Mouse (Mus musculus) intestine, embryonic 16.5 days (tissue): ENCODE results near the gene Sgms1. TPM values are rescaled to one million over a fixed set of nuclear protein-coding genes. Genes with fewer than 3 reads are reported as not detected.
"Not testable (repeated sequence)": the region's sequence is repeated elsewhere in the genome, so short reads cannot be mapped to it uniquely, and the experiment has no call there.

ENCODE experiments used
- ATAC-seq: fragments of 200-750 bp; cut with Nextera tagmentation; 2 replicates; pipeline ENCODE4 v1.8.0; 2017; ENCODE audit warnings: moderate TSS enrichment, moderate library complexity
- H3K27ac ChIP-seq: fragments of 300-500 bp; sonication (generic); 2 replicates; pipeline ENCODE4 v1.5.1; 2014; ENCODE audit warnings: mild to moderate bottlenecking, low read length
- H3K27me3 ChIP-seq: fragments of 300-500 bp; sonication (generic); replicated peaks from 2 replicates; pipeline ENCODE4 v1.6.1; 2014; ENCODE audit warnings: low read length, control low read depth, mixed read lengths; ENCODE audit not compliant: control insufficient read depth, insufficient read depth
- H3K36me3 ChIP-seq: fragments of 300-500 bp; sonication (generic); 2 replicates; pipeline ENCODE4 v1.6.1; 2014; ENCODE audit warnings: low read length, control low read depth; ENCODE audit not compliant: control insufficient read depth, insufficient read depth
- H3K4me1 ChIP-seq: fragments of 300-500 bp; sonication (generic); 2 replicates; pipeline ENCODE4 v1.6.1; 2014; ENCODE audit warnings: low read length, control low read depth, mixed read lengths; ENCODE audit not compliant: control insufficient read depth, insufficient read depth
- H3K4me2 ChIP-seq: fragments of 300-500 bp; sonication (generic); 2 replicates; pipeline ENCODE4 v1.6.1; 2014; ENCODE audit warnings: low read depth, low read length, control low read depth
- H3K4me3 ChIP-seq: fragments of 300-500 bp; sonication (generic); 2 replicates; pipeline ENCODE4 v1.5.1; 2014; ENCODE audit warnings: mild to moderate bottlenecking, low read length
- H3K9ac ChIP-seq: fragments of 300-500 bp; sonication (generic); 2 replicates; pipeline ENCODE4 v1.6.1; 2014; ENCODE audit warnings: low read depth, low read length
- H3K9me3 ChIP-seq: fragments of 300-500 bp; sonication (generic); 2 replicates; pipeline ENCODE4 v1.6.1; 2016; ENCODE audit warnings: low read length, control low read depth; ENCODE audit not compliant: control insufficient read depth
- WGBS: fragments of 180-500 bp; shearing (Covaris S2); extraction: QIAGEN DNeasy Blood & Tissue Kit; methylation state at CpG from one replicate; pipeline ENCODE4 v1.1.7; 2014; 5-methylcytosine and 5-hydroxymethylcytosine counted together
- polyA plus RNA-seq: library from polyadenylated mRNA; unstranded; fragments of >200 nt; fragmentation: Nextera tagmentation; extraction: Ambion mirVana; gene quantifications from 2 replicates; pipeline ENCODE4 v1.2.1, GENCODE M21; 2015

Gene Sgms1
- polyA plus RNA-seq, 1 experiment from 2014 or later, result 33.1 TPM

GRCm38 (mm10) chr19:32360989-32361698 lies 28.4 kb downstream of the Sgms1 start:
- Histone ChIP-seq H3K36me3 (no peaks in the 10 kb centered on the region), H3K4me1 (peaks cover 25% of the 10 kb centered on the region), H3K4me3 (no peak overlapping the region), H3K27ac (peak overlapping the region; percentile 89), H3K9me3 (no peaks in the 10 kb centered on the region; the same call in 1 of the 2 replicates), H3K9ac (no peak overlapping the region), H3K27me3 (no peaks in the 10 kb centered on the region), H3K4me2 (no peak overlapping the region)
- 61% methylated on average over 1 of the region's 1 CpGs for WGBS
- peak; percentile 74 for ATAC-seq

GRCm38 (mm10) chr19:32360546-32360945 lies 29.0 kb downstream of the Sgms1 start:
- Histone ChIP-seq H3K4me3 (no peak overlapping the region), H3K9ac (no peak overlapping the region), H3K4me1 (peaks cover 25% of the 10 kb centered on the region), H3K27me3 (no peaks in the 10 kb centered on the region), H3K9me3 (no peaks in the 10 kb centered on the region; the same call in 1 of the 2 replicates), H3K27ac (peak overlapping the region; percentile 89), H3K4me2 (no peak overlapping the region), H3K36me3 (no peaks in the 10 kb centered on the region)
- 67% methylated on average over 3 of the region's 3 CpGs for WGBS
- peak; percentile 52 for ATAC-seq

- peak; percentile 93 for ATAC-seq
- Histone ChIP-seq H3K27ac (peak overlapping the region; percentile 27), H3K4me2 (peak overlapping the region; percentile 23; the same call in 1 of the 2 replicates)
Observed at GRCm38 (mm10) chr19:32358699-32359517, 30.6 kb downstream of the Sgms1 start.

GRCm38 (mm10) chr19:32358011-32358410 lies 31.5 kb downstream of the Sgms1 start:
- not testable (repeated sequence) for H3K9ac ChIP-seq, H3K36me3 ChIP-seq, H3K9me3 ChIP-seq, ATAC-seq, H3K27me3 ChIP-seq, H3K4me2 ChIP-seq, H3K4me3 ChIP-seq, H3K27ac ChIP-seq
- 96% methylated on average over 7 of the region's 7 CpGs for WGBS
- peaks cover 22% of the 10 kb centered on the region for H3K4me1 ChIP-seq

More at GRCm38 (mm10) chr19:32358699-32359517, 30.6 kb downstream of the Sgms1 start:
- 39% methylated on average over 12 of the region's 12 CpGs for WGBS
- Histone ChIP-seq H3K36me3 (no peaks in the 10 kb centered on the region), H3K4me1 (peaks cover 25% of the 10 kb centered on the region), H3K9ac (no peak overlapping the region), H3K4me3 (peak overlapping the region; percentile 25; the same call in 1 of the 2 replicates), H3K9me3 (no peaks in the 10 kb centered on the region; the same call in 1 of the 2 replicates), H3K27me3 (no peaks in the 10 kb centered on the region)

GRCm38 (mm10) chr19:32356166-32356565 lies 33.3 kb downstream of the Sgms1 start:
- WGBS, result 65% methylated on average over 4 of the region's 4 CpGs
- no peak for ATAC-seq
- H3K27ac ChIP-seq, result no peak overlapping the region

GRCm38 (mm10) chr19:32353447-32353846 lies 36.1 kb downstream of the Sgms1 start:
- WGBS, result 92% methylated on average over 9 of the region's 9 CpGs

More at GRCm38 (mm10) chr19:32356166-32356565, 33.3 kb downstream of the Sgms1 start:
- no peak overlapping the region for H3K4me3 ChIP-seq
- H3K9ac ChIP-seq, result no peak overlapping the region
- no peaks in the 10 kb centered on the region for H3K27me3 ChIP-seq
- 0 out of 2 replicates have a peak, but pooled peaks cover 13% of the 10 kb centered on the region for H3K4me1 ChIP-seq
- H3K4me2 ChIP-seq, result no peak overlapping the region
- no peaks in the 10 kb centered on the region for H3K9me3 ChIP-seq
- no peaks in the 10 kb centered on the region for H3K36me3 ChIP-seq

GRCm38 (mm10) chr19:32348955-32349654 lies 40.4 kb downstream of the Sgms1 start:
- H3K27me3 ChIP-seq, result no peaks in the 10 kb centered on the region
- H3K4me2 ChIP-seq, result no peak overlapping the region
- WGBS, result 35% methylated on average over 7 of the region's 7 CpGs
- peaks cover 31% of the 10 kb centered on the region for H3K4me1 ChIP-seq
- H3K27ac ChIP-seq, result peak overlapping the region; percentile 46; the same call in 1 of the 2 replicates
- ATAC-seq, result peak; percentile 54
- H3K4me3 ChIP-seq, result no peak overlapping the region
- H3K36me3 ChIP-seq, result no peaks in the 10 kb centered on the region
- no peak overlapping the region for H3K9ac ChIP-seq
- H3K9me3 ChIP-seq, result no peaks in the 10 kb centered on the region

More at GRCm38 (mm10) chr19:32353447-32353846, 36.1 kb downstream of the Sgms1 start:
- peaks cover 14% of the 10 kb centered on the region for H3K4me1 ChIP-seq
- ATAC-seq, result no peak
- no peak overlapping the region for H3K27ac ChIP-seq
- no peaks in the 10 kb centered on the region for H3K9me3 ChIP-seq
- H3K27me3 ChIP-seq, result no peaks in the 10 kb centered on the region
- no peak overlapping the region for H3K4me2 ChIP-seq
- H3K9ac ChIP-seq, result no peak overlapping the region
- H3K36me3 ChIP-seq, result no peaks in the 10 kb centered on the region
- H3K4me3 ChIP-seq, result no peak overlapping the region

- H3K4me2 ChIP-seq, result no peak overlapping the region
- no peak for ATAC-seq
- H3K9me3 ChIP-seq, result no peaks in the 10 kb centered on the region
- H3K9ac ChIP-seq, result no peak overlapping the region
- peaks cover 35% of the 10 kb centered on the region for H3K4me1 ChIP-seq
- WGBS, result 70% methylated on average over 5 of the region's 5 CpGs
- H3K27ac ChIP-seq, result peak overlapping the region; percentile 21; the same call in 1 of the 2 replicates
- H3K4me3 ChIP-seq, result no peak overlapping the region
- no peaks in the 10 kb centered on the region for H3K27me3 ChIP-seq
- H3K36me3 ChIP-seq, result no peaks in the 10 kb centered on the region
Observed at GRCm38 (mm10) chr19:32347491-32347890, 42.0 kb downstream of the Sgms1 start.
